Mouse (Mus musculus): ENCODE measurements around the gene Agtr1a.

DNA sequence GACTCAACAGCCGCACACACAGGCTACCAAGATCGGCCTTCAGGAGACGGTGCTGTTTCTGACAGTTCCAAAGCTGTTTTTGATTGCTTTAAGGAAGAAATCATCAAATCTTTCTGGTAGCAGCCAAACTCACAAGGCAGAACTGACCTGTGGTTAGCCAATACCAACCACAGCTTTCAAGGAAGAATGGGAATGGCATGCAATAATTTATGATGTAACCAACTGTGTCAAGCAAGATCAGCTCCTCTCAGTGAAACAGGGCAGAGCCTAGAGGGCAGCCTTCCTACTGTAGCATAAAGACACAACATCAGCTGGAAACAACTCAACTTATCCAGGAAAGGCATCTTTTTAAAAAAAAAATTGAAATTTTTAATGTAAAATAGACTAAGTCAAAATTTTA is 62.6 kb downstream of the Agtr1a start:
- TF ChIP-seq CTCF (IDR thresholded peaks at IDR 0.05; ENCODE audit: borderline replicate concordance, insufficient read depth, low read length) (no peak), POLR2A (IDR thresholded peaks at IDR 0.05; ENCODE audit: low read depth, low read length) (no peak)

Data from embryonic fibroblast, embryonic 13.5 days (primary cell).